Mouse (Mus musculus): Measurements from ENCODE around the gene Ywhag.

DNA sequence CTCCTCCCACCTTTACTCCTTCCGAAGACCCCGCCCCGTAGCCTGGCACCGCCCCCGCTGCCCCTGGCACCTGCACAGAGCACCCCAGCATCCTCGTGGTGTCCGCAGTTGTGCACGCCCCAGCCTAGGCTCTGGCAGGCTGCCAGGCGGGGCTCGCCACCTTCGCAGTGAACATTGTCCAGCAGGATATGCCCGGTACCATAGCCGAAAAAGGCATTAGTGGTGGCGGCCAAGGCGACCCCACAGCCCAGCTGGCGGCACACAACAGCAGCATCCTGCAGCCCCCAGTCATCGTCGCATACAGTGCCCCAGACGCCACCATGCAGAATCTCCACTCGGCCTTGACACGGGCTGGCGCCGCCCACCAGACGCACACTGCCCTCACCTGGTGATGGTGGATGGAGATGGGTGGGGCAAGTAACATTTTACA lies 31.1 kb upstream of the Ywhag start:
- TF ChIP-seq CTCF (IDR thresholded peaks at IDR 0.05; ENCODE audit: borderline replicate concordance, extremely low read depth, insufficient read depth, insufficient read length) (no peak), POLR2A (IDR thresholded peaks at IDR 0.05; ENCODE audit: borderline replicate concordance, extremely low read depth, insufficient read depth, insufficient read length, poor library complexity, severe bottlenecking) (no peak)

Measured in brain, embryonic 14.5 days (tissue).